Mouse (Mus musculus): ENCODE results near the gene Rapgef6. TPM values are rescaled to one million over a fixed set of nuclear protein-coding genes. Genes with fewer than 3 reads are reported as not detected.

Rapgef6 gene
- polyA plus RNA-seq, 1 experiment = 73.9 TPM

DNA sequence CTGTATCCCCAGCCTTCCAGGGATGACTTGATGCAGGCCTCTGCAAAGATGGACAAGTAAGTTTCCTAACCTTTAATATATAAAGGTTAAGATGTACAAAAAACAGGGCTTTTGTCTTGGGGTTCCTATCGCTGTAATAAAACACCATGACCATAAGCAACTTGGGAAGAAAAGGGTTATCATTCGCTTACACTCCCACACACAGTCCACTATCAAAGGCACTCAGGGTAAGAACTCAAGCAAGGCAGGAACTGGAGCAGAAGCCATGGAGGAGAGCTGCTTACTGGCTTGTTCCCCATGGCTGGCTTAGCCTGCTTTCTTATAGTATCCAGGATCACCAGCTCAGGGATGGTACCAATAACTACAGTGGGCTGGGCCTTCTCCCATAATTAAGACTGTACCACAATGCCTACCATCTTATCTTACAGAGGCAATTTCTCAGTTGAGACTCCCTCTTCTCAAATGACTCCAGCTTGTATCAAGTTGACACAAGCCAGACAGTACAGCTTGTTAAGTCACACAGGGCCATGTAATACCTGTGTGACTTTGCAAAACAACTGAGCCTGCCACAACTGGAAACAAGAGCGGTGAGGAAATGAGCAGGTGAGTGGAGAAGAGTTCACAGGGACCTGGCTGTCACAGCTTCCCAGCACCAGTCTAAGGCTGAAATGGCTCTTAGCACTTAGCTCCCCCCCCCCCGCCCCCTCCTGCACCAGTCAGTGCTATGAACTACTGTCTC lies 216.5 kb downstream of the Rapgef6 start:
- no peaks in the 10 kb centered on the region for H3K27me3 ChIP-seq (ENCODE audit: control insufficient read depth, insufficient read depth, low read length)
- no peak for TF ChIP-seq CTCF (IDR thresholded peaks at IDR 0.05; ENCODE audit: borderline replicate concordance, control insufficient read depth, extremely low read depth, insufficient read depth, low read length, poor library complexity)
- TF ChIP-seq POLR2A (IDR thresholded peaks at IDR 0.05; ENCODE audit: control insufficient read depth, extremely low read depth, insufficient read depth, low read length, poor library complexity) = no peak
- 96% methylated on average over 4 of the region's 4 CpGs for WGBS
- DNase-seq = no peak
- H3K36me3 ChIP-seq (ENCODE audit: control insufficient read depth, insufficient read depth, low read length) = peaks cover 36% of the 10 kb centered on the region
- H3K27ac ChIP-seq (ENCODE audit: control insufficient read depth, insufficient read depth, low read length) = no peak overlapping the region
- peaks cover 5% of the 10 kb centered on the region; the same call in 1 of the 2 replicates for H3K4me1 ChIP-seq (replicated peaks; ENCODE audit: control insufficient read depth, insufficient read depth, low read length)
- H3K4me3 ChIP-seq (ENCODE audit: control insufficient read depth, insufficient read depth, low read length) = no peak overlapping the region

DNA sequence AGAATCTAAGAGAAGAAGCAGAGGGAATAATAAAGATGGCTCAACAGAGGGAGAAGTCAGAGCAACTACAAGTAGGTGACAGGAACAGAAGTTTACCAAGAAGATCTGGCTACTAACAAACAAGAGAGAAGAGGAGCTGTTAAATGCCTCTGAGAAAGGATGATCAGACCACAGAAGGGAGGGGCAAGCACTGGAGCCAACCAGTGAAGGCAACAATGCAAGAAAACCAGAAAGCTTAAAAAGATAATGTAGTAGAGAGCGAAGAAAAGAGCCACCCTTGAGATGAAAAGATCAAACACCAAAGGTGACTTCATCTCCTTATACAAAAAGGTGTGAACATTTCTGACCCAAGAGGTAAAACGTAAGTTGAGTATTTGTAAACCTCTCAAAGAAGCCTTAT lies 218.7 kb downstream of the Rapgef6 start:
- 84% methylated on average over 2 of the region's 2 CpGs for WGBS
- peaks cover 2% of the 10 kb centered on the region; the same call in 1 of the 2 replicates for H3K4me1 ChIP-seq (replicated peaks; ENCODE audit: control insufficient read depth, insufficient read depth, low read length)
- H3K27ac ChIP-seq (ENCODE audit: control insufficient read depth, insufficient read depth, low read length) = no peak overlapping the region
- TF ChIP-seq CTCF (IDR thresholded peaks at IDR 0.05; ENCODE audit: borderline replicate concordance, control insufficient read depth, extremely low read depth, insufficient read depth, low read length, poor library complexity) = no peak
- no peak for TF ChIP-seq POLR2A (IDR thresholded peaks at IDR 0.05; ENCODE audit: control insufficient read depth, extremely low read depth, insufficient read depth, low read length, poor library complexity)
- H3K27me3 ChIP-seq (ENCODE audit: control insufficient read depth, insufficient read depth, low read length) = no peaks in the 10 kb centered on the region
- H3K36me3 ChIP-seq (ENCODE audit: control insufficient read depth, insufficient read depth, low read length) = peaks cover 26% of the 10 kb centered on the region
- DNase-seq = no peak
- no peak overlapping the region for H3K4me3 ChIP-seq (ENCODE audit: control insufficient read depth, insufficient read depth, low read length)

DNA sequence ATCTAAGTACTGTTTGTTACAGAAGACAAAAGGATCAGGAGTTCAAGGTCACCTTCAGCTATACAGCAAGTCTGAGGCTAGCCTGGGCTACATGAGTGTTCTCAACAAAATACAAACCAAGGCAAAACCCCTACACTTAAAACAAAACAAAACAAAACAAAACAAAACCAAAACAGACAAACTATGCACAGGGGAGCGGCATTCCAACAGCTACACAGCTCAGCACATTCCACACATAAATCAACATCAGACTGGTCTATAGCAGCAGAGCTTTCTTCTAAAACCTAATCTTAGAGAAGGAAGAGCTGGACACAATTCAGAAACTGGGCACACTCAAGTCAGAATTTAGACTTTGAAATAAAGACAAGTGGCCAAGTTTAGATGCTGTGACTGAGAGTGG lies 221.6 kb downstream of the Rapgef6 start:
- no peak overlapping the region for H3K27ac ChIP-seq (ENCODE audit: control insufficient read depth, insufficient read depth, low read length)
- WGBS = 98% methylated on average over 1 of the region's 1 CpGs
- H3K27me3 ChIP-seq (ENCODE audit: control insufficient read depth, insufficient read depth, low read length) = no peaks in the 10 kb centered on the region
- peaks cover 17% of the 10 kb centered on the region for H3K36me3 ChIP-seq (ENCODE audit: control insufficient read depth, insufficient read depth, low read length)
- H3K4me1 ChIP-seq (replicated peaks; ENCODE audit: control insufficient read depth, insufficient read depth, low read length) = peaks cover 2% of the 10 kb centered on the region; the same call in 1 of the 2 replicates
- DNase-seq = no peak
- no peak overlapping the region for H3K4me3 ChIP-seq (ENCODE audit: control insufficient read depth, insufficient read depth, low read length)
- TF ChIP-seq POLR2A (IDR thresholded peaks at IDR 0.05; ENCODE audit: control insufficient read depth, extremely low read depth, insufficient read depth, low read length, poor library complexity) (no peak), CTCF (IDR thresholded peaks at IDR 0.05; ENCODE audit: borderline replicate concordance, control insufficient read depth, extremely low read depth, insufficient read depth, low read length, poor library complexity) (no peak)

Other genes starting within 250 kb of the Rapgef6 start
- gene Acsl6, start 219.0 kb upstream of the Rapgef6 start, polyA plus RNA-seq (2012; rRNA removed) = 0.27 and 0.40 TPM in 2 replicates
- not detected in 2 replicates for gene Meikin, start 152.2 kb upstream of the Rapgef6 start, polyA plus RNA-seq (2012; rRNA removed)
- gene Fnip1, start 84.6 kb upstream of the Rapgef6 start, polyA plus RNA-seq (2012; rRNA removed) = 2.7 and 3.2 TPM in 2 replicates

Data from thymus, adult 2 months (tissue).